Mouse (Mus musculus): ENCODE data around the gene Mtx3. TPM values are rescaled to one million over a fixed set of nuclear protein-coding genes. Genes with fewer than 3 reads are reported as not detected.

The Mtx3 gene
- 2.8 and 3.7 TPM in 2 replicates for polyA plus RNA-seq (2012; rRNA removed)

DNA sequence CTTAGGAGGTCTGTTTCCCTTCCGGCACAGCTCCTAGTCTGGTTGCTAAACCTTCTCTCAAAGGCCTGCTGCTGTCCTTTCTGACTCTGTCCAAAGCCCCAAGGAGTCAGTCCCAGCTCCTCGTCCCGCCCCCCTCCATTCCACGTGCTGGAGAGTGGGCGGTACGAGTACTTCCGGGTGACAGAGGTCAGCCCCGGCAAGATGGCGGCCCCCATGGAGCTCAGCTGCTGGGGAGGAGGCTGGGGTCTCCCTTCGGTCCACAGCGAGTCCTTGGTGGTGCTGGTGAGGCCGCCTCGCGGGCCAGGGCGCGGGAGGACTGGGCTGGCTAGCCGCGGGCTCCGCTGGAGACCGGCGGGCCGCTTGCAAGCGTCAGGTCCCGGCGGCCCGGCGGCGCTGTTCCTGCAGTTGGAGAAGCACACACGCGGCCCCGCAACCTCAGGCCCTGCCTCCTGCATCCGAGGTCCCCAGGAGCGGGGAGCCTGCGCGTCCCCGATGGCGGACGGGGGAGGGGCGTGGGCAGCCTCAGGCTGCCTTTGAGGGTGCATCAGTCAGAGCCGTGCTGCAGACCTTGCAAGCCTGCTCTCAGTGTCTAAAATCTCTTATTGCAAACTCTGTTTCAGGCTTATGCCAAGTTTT lies at the start of gene Mtx3:
TSS of gene Mtx3 (plus strand) at position 175 of the 636 bp plus-strand sequence.

Other genes with a start within 250 kb of the Mtx3 start
- gene Serinc5, start 233.7 kb upstream of the Mtx3 start, polyA plus RNA-seq (2012; rRNA removed), result 13.6 and 14.8 TPM in 2 replicates
- 0.22 and 0.24 TPM in 2 replicates for gene Thbs4, start 49.9 kb upstream of the Mtx3 start, polyA plus RNA-seq (2012; rRNA removed)

Measured in liver, embryonic 18 days (tissue).